Mouse (Mus musculus) lung, postnatal 4 days (tissue): Measurements from ENCODE around the gene Ltbp2.

ENCODE experiments used
- DNase-seq, 2 experiments: peaks; one replicate each; pipeline ENCODE4 v3.0.0; 2021

Gene Ltbp2

DNA sequence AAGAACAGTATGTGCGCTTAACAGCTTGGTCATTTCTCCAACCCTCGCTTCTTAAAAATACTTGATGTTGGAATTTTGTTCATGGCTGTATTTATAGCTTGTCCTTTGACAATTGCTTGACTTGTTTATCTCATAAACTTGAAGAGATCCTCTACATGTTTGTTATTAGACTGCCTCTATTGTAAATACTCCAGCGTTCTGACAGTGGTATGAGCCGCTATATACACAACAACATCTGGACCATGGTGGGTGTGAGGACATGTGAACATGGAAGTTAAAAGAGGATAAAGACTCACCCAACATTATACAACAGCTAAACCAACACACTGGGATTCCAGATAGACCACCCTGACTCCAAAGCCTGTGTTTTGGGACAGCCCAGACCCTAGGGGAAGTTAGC lies 41.6 kb downstream of the Ltbp2 start:
- DNase-seq, result no peak

DNA sequence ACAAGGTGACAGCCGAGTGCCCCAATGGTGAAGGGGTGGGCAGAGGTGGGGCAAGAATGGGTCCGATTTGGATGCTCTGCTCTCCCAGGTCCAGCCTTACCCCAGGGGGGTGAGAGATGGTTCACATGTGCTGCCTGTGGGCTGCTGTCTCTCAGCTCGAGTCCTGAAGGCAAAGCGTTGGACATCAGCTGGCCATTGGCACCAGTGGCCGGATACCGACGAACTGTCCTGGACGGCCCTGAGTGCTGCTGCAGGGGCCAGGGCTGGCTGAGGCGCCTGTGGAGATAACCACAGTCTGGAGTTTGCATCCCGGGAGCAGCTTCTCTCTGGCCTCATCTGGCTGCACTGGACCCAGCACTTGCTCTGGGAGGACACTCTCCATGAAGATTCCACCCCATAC lies 44.7 kb downstream of the Ltbp2 start:
- DNase-seq, result peak in 1 of 2 experiments; percentile 65

DNA sequence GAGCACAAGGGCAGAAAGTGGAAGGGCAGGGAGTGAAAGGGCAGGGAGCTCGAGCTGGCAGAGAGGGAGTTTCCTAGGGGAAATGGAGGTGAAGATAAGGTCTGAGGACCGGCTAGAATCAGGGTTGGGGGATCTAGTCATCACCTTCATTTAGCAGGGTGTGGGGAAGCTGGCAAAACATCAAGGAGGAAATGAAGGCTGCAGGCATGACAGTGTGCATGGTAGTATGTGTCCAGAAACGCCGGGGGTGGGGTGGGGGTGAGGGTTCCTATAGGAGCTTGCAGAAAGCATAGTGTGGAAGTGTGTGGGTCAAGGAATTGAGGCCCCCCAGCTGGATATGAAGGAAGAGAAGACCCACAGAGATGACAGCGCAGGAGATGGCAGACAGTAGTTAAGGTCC lies 45.2 kb downstream of the Ltbp2 start:
- no peak for DNase-seq

DNA sequence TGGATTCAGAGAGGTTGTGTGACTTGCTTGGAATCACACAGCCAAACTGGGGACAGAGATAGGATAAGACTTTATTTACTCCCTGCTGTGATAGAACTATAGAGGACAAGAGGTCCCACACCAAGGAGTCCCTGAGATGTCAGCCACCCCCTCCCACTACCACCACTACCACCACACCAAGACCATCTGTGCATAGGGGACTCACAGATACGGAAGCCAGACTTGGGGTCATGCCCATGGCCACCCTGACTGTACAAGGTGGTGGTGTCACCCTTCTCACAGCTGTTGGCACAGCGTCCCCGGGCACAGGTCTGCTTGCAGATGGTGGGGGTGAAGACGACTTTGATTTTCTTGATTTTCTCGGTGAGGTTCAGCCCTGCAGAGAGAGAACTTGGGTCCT lies 45.9 kb downstream of the Ltbp2 start:
- no peak for DNase-seq

DNA sequence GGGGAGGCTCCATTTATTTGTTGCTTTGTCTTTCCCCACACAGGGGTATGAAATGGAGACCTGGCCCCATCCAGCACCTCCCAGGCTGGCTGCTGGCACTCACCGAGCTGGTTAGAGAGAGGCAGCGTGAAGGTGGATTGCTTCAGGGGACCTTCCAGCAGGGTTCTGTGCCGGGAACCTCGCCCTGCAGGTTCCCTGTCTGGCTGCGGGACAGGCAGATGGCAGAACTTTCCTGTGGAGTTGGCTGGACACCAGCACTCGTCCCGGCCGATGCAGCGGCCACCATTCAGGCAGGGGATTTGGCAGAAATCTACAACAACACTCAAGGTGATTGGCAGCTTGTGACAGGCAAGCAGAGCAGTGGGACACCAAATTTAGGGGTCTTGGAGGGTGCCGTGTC lies 46.4 kb downstream of the Ltbp2 start:
- DNase-seq, result no peak

DNA sequence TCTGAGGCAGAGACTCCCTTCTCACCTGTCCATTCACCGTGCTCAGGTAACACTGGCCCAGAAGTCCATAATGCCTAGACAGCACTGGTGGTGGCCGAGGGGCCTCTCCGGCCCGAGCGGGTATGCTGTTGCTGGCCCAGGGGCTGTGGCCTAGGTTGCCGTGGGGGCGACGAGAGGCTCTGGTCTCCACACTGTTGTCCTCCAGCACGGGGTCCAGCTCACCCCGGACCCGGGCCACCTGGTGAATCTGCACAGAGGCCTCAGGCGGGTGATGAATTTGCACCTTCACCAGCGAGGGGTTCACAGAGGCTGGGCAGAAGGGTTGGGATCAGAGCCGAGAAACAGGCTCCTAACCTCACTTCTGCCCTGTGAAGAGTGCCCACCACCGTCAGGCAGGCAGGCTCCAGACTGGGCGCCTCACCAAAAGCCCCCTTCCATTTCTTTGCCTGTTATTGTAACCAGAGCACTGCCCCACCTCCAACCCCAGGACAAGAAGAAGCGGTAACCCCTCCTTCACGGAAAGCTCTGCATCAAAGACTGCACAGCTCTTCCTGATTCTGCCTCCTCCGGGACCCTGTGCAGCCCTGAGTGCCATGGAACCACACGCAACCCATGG lies 47.1 kb downstream of the Ltbp2 start:
- no peak for DNase-seq

DNA sequence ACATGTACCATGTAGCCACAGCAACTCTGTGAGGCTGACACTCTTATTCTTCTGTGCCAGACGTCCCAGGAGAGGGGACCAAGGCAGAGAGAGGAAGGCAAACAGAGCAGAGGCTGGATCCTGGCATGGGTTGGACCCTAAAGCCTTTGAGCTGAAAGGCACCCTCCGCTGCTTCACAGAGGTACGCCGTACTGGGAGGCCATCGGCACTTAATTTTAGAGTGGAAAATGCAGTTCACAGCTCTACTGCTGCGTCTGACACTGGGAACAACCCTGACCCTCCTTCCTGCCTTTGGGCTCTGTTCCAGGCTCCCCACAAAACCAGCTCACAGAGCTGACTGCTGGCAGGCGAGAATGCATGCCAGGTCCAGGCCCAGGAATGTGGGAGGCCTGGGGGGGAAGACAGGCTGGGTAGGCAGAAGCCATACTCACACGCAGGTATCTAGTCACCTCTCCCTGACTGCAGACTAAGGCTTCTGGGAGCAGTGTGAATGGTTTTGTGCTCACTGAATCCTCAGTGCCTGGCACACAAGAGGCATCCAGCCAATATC lies 48.9 kb downstream of the Ltbp2 start:
- peak in 1 of 2 experiments; percentile 49 for DNase-seq

DNA sequence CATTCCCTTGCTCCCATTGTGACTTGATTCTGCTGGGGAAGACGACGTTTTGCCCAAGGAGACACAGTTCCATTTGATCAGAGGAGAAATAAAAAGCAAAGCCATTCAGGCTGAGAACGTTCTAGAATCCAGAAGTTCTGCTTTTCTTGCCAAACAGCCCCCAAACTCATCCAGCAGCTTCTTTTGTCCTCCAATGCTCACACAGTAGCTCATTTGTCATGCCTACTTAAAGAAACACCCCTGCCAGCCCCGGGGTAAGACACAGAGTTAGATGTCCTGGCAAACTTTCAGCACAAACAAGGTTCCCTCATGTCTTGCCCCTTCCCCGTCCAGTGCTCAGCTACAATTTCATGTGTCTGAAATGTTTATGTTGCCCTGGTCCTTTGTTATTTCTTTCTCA lies 52.1 kb downstream of the Ltbp2 start:
- DNase-seq, result no peak

DNA sequence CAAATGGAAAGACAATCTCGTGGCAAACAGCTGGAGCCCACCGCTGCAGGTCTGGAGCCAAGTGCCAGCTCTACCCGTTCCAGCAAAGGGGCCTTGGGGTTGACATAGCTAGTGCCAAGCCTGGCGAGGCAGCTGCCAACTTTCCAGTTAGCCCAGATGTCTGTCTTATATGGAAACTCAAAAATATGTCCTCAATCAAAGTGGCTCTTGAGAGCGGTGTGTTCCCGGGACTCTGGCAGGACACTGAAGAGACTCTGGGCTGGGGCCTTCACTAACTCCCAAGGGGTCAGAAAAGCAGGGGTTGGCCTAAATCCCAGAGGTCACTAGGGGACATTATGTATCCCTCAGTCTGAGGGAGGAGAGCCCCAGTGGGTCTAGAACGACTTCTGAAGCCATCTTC lies 52.7 kb downstream of the Ltbp2 start:
- peak in 1 of 2 experiments; percentile 41 for DNase-seq

DNA sequence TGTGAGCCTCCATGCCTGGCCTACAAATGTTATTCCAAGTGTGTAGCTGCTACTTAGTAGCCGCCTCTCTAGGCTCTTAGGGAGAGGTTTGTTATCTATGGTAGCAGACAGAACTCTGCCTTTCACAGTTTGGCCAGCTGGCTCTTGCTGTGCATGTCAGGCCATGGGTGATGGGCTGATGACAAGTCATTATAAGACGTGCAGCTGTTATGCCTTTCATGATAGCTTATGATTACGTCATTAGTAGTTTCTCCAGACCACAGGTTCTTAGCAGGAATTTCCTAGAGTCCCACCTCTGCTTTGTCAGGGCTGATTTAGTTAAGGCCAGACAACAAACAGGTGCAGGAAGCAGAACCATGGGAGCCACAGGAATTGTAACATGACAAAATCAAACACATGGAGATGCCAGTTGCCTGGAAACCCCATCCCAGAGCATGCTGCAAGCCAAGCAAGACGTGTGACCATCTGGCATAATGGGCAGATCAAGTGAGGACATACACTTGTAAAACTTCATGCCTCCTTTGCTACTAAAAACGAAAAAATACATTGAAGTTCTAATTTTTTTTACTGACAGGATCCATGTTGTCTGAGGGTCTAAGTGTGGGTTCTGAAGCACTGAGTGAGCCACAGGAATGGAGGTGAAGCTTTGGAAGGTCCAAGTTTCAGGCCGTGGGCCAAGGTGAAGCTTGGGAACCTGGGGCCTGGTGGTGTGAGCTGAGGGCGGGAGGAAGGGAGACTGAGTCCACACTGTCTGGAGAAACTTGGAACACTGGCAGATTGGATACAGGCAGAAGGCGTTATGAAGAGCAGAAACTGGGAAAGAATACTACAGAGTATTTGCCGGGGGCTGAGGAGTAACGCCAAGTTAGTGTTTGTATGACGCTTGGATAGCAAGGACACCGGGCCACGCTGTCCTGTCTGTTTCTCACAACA lies 56.8 kb downstream of the Ltbp2 start:
- peak in 1 of 2 experiments; percentile 79 for DNase-seq

DNA sequence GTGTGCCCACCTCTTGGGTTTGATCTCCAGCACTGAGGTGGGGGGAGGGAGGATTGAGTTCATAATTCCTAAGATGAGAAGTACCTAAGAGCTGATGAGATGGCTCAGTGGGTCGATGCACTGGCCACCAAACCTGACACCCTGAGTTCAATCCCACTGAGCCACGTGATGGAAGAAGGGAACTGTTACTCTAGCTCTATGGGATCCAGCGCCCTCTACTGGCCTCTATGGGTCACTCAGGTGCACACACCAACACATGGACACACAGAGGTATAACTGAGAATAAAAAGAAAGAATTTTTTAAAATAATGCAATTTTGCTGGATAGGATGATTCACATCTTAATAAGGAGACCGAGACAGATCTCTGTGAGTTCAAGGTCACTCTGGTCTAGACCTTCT lies 57.8 kb downstream of the Ltbp2 start:
- no peak for DNase-seq

DNA sequence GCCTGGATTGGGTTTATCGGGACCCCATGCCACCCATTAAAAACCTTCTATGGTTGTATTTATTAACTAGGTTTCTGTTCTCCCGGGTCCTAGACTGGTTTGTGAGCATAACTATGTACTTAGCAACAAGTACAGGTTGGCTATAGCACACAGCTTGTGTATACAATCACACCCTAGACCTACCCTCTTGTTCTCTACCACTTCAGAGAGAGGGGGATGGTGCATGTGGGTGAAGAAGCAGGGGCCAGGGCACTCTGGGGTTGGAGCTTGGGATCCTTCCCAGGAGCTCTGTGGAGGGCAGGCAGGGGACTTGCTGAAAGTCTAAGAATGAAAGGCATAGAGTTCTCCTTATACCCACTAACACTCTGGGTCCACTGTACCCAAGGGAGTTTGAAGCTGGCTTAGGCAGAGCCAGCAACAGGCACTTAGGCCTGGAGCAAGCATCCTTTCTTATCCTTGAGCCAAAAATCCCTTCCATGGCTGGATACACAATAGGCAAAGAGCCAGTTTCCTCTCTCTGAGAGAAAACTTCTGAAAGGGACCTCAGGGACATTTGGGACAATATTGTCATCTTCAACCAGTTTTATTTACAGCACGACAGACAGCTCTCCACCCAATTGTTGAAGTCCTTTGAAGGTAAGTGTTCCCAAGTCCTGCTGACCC lies 61.5 kb downstream of the Ltbp2 start:
- DNase-seq, result peak in 1 of 2 experiments; percentile 49

DNA sequence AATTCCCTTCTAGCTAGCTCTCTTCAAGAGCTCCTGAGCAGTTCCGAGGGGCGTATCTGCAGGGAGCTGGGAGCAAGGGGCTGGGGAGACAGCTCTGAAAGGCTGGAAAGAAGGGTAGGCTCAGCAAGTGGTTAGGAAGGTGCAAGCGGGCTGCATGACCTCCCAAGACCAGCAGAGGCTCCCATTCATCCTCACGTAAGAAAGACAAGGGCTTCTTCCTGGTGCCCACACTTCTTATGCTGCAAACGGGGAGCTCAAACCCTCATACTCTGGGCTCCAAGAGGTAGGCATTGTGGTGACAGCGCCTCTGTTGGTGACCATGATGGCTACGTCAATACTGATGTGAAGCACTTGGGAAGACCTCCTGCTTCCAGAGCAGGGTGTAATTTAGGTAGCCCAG lies 62.6 kb downstream of the Ltbp2 start:
- DNase-seq, result peak; percentile 40 to 44

DNA sequence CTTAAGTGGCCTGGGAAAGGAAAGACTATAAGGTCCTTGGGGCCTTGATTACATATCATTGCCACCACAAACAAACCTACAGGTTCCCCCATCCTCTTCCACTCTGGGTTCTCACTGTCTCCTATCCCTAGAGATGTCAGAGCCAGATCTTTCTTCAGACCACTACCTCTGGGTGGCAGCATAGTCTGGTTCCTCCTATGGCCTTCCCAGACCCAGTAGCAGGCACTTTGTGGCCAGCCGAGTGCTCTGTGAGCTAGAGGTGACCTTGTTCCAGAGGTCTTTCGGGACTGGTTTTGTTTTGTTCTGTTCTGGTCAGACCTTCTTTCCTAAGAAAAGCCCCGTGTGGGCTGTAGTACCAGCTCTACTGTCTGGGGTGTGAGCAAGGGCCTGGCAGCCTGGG lies 64.3 kb downstream of the Ltbp2 start:
- peak; percentile 25 to 35 for DNase-seq

DNA sequence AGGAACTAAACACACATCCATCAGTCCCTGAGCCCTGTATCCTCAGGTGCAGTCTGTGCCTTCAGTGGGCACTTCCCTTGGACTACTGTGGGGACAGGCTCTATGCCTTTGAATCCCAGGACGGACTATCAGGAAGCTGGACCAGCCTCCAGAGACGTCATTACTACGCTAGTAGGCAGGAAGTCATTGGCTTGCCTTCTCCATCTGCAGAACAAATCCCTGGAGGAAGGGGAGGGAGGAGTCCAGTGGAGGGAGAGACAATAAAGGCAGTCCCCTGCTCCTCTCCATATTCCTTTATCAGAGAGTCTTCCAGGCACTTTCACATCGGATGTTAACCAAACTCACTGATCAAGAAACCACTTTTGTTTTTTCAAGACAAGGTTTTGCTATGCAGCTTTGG lies 64.8 kb downstream of the Ltbp2 start:
- no peak for DNase-seq

DNA sequence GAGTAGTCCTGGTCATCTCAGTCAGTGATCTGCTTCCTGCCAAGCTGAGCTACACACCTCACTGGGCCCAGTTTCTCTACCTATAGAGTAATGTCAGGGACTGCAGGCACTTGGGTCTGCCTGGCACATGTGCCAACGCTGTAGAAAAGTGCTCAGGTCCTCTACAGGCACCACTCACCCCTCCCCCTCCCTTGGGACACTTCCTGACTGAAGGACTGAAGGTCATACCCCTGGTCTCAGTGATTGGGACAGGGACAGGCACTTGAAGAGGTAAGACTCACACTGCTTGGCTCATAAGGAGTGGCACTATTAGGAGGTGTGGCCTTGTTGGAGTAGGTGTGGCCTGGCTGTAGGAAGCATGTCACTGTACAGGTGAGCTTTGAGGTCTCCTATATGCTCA lies 65.5 kb downstream of the Ltbp2 start:
- peak in 1 of 2 experiments; percentile 26 for DNase-seq

DNA sequence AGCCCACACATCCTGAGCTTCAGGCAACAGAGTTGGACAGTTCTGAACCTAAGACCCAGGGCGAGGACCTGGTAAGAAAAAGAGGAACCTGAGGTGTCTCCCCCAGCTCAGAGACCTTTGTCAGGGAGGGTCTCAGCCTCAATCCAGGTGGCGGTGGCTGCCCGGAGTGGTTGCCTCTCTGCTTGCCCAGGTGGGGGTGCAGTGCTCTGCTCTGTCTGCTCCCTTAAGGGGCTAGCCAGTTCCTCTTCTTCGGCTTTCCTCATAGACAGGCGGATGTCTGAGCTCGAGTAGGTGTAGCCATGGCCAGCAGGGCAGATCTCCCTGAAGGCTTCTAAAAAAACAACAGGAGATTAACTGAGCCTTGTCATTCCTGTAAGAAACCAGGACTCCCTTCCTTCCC lies 67.3 kb downstream of the Ltbp2 start:
- DNase-seq, result peak in 1 of 2 experiments; percentile 19

DNA sequence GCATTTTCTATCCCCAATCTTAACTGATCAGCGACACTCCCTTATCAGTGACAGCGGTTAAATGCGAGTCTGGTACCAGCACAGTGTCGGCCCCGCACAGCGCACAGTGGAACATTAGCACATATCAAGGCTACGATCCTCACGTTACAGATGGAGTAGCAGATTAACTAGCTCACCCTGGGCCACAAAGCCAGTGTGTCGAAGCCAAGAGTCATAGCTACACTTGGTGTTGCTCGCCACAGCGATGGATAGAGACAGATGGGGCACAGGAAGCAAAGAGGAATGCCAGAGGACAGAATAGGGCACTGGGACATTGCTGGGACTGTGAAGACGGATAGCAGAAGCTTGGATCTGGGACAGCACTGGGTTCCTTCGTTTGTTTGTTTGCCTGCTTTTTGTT lies 69.0 kb downstream of the Ltbp2 start:
- DNase-seq, result no peak

DNA sequence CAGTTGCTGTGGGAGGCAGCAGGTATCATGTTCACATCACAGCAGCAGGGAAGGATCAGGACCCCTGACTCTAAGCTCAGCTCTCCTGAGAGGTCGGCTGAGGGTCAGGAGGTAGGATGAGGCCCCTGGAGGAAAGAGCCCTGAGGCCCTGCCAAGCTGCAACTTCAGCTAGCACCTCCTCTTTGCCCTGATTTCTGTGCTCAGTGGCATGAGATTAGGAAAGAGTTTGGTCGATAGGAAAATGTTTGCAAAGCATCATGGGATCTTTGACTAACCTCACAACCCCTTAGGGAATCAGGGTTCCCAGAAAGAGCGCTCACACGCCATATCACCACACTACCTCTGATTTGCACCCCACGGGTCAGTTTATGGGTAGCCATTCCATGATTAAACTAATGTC lies 69.6 kb downstream of the Ltbp2 start:
- no peak for DNase-seq

DNA sequence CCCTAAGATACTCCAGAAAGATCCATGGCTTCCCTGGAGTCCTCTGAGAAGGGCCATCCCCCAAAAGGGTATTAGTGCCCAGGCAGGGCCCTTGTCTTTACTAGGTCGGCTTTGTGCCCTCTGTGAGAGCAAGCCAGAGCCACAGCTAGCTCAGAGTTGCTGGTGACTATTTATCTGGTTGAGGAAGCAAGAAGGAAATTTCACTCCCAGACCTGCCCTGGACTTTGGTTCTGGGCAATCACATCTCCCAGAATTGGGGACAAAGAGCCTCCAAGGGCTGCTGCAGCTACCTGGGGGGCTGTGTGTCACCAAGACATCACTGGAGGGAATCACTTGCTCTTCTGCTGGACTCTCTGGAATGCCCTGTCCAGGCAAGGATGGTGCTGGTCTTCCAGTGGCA lies 70.3 kb downstream of the Ltbp2 start:
- no peak for DNase-seq

DNA sequence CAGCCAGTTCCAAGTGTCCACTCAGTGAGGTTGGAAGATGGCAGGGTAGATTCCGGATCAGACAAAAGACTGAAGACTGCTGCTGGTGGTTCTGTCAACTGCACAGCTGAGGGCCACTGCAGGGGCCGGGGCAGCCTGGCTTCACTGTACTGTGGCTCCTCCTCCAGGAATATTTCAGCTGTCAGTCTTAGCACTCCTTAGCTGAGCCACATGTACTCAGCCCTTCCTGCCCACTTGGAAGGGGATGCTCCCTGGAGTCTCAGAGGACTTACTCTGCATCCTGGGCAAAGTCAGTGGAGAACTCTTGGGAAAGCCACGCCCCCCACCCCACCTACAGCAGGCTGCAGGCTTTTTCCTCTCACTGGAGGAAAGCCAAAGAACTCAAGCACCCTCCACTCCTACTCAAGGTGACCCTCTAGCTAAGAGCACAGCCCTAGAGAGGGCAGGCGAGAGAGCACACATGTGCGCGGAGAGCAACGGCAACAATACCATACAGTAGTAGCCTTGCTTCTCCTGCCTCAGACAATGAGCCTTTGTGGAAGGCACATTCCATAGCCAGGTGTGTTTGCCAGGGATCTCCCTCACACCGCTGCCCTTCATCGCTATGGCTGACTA lies 71.0 kb downstream of the Ltbp2 start:
- peak; percentile 87 to 90 for DNase-seq

DNA sequence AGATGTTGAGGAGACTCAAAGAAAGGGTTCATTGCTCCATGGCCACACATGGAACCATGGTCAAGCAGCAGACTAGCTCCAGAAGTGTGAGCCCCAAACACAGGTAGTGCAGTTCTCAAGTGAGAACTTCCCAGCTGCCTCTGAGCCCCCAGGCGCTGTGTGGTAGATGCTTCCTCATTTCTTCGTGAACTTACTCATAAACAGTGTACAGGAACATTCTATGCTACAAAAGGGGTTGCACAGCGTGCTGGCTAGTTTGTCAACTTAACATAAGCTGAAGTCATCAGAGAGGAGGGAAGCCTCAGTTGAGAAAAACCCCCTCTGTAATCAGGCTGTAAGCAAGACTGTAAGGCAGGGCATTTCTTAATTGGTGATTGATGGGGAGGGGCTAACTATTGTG lies 73.7 kb downstream of the Ltbp2 start:
- no peak for DNase-seq

DNA sequence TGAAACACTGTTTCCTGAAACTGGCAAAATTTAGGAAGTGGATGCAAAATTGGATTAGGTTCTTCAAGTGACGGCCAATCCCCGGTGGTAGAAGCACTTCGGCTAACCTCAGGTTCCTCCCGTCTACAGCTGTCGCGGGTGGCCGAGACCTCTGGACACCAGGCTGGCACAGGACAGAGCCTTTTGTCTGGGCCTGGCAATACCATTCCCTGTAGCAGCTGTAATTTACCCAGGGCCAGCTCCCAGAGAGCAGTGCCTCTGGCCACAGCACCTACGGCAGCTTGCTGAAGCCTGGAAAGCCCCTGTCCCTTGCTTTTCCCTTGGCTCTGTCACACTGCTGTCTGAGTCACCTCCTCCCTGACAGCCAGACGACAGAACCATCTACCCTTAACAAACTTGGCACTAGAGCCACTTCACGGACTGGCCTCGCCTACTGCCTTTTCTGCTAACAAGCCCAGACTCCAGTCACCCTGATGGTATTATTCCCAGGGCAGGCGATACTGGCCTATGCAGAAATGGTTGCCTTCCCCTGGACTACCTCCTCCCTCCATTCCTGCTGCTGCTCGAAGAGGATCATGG lies 74.7 kb downstream of the Ltbp2 start:
- no peak for DNase-seq
